Mouse (Mus musculus): ENCODE results near the gene Usp19. TPM values are rescaled to one million over a fixed set of nuclear protein-coding genes. Genes with fewer than 3 reads are reported as not detected.

Gene Usp19
- polyA plus RNA-seq, 1 experiment from 2014 or later = 17.0 TPM

DNA sequence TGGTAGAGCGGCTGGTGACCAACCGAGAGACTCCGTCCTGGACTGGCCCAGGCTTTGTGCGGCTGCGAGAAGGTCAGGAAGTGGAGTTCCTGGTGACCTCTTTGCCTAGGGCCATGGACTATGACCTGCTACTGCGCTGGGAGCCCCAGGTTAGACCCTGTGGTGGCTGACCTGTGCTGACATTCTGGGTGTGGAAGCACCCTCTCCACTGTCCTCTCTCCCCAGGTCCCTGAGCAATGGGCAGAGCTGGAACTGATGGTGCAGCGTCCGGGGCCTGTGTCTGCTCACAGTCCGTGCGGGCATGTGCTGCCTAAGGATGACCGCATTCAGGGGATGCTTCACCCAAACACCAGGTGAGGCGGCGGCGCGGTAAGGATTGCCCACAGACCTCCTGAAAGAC lies 6.4 kb upstream of the Usp19 start:
- Histone ChIP-seq H3K36me3 (replicated peaks; ENCODE audit: insufficient read depth, low read length) (peaks cover 4% of the 10 kb centered on the region; the same call in 1 of the 2 replicates), H3K4me2 (ENCODE audit: low read depth, low read length) (no peak overlapping the region), H3K9ac (replicated peaks) (no peak overlapping the region), H3K9me3 (ENCODE audit: low read length) (no peaks in the 10 kb centered on the region), H3K27me3 (ENCODE audit: insufficient read depth, low read length) (no peaks in the 10 kb centered on the region), H3K4me3 (ENCODE audit: low read depth, low read length) (no peak overlapping the region), H3K27ac (ENCODE audit: low read depth) (no peak overlapping the region), H3K4me1 (ENCODE audit: insufficient read depth) (peaks cover 5% of the 10 kb centered on the region; the same call in 1 of the 2 replicates)
- DNase-seq (no peak), ATAC-seq (no peak)
- 86% methylated on average over 15 of the region's 15 CpGs for WGBS (ENCODE audit: insufficient replicate concordance)
- no peak for TF ChIP-seq EP300 (IDR thresholded peaks at IDR 0.05; ENCODE audit: low read depth)
- TF ChIP-seq CTCF (IDR thresholded peaks at IDR 0.05; ENCODE audit: low read depth) = no peak

- H3K4me1 ChIP-seq (ENCODE audit: insufficient read depth) = peaks cover 7% of the 10 kb centered on the region
- no peaks in the 10 kb centered on the region for H3K9me3 ChIP-seq (ENCODE audit: low read length)
- H3K36me3 ChIP-seq (replicated peaks; ENCODE audit: insufficient read depth, low read length) = peaks cover 4% of the 10 kb centered on the region; the same call in 1 of the 2 replicates
- DNase-seq = no peak
- H3K4me2 ChIP-seq (ENCODE audit: low read depth, low read length) = no peak overlapping the region
- no peak overlapping the region for H3K4me3 ChIP-seq (ENCODE audit: low read depth, low read length)
- ATAC-seq = no peak
- no peak overlapping the region for H3K9ac ChIP-seq (replicated peaks)
- 91% methylated on average over 19 of the region's 19 CpGs for WGBS (ENCODE audit: insufficient replicate concordance)
- no peaks in the 10 kb centered on the region for H3K27me3 ChIP-seq (ENCODE audit: insufficient read depth, low read length)
- H3K27ac ChIP-seq (ENCODE audit: low read depth) = no peak overlapping the region
- TF ChIP-seq CTCF (IDR thresholded peaks at IDR 0.05; ENCODE audit: low read depth) = no peak
- TF ChIP-seq EP300 (IDR thresholded peaks at IDR 0.05; ENCODE audit: low read depth) = no peak
Measured at GRCm38 (mm10) chr9:108485301-108485875, 5.0 kb upstream of the Usp19 start.

GRCm38 (mm10) chr9:108486973-108487530 lies 3.4 kb upstream of the Usp19 start:
- peaks cover 5% of the 10 kb centered on the region; the same call in 1 of the 2 replicates for H3K36me3 ChIP-seq (replicated peaks; ENCODE audit: insufficient read depth, low read length)
- 84% methylated on average over 8 of the region's 8 CpGs for WGBS (ENCODE audit: insufficient replicate concordance)
- TF ChIP-seq EP300 (IDR thresholded peaks at IDR 0.05; ENCODE audit: low read depth) = no peak
- TF ChIP-seq CTCF (IDR thresholded peaks at IDR 0.05; ENCODE audit: low read depth) = no peak

DNA sequence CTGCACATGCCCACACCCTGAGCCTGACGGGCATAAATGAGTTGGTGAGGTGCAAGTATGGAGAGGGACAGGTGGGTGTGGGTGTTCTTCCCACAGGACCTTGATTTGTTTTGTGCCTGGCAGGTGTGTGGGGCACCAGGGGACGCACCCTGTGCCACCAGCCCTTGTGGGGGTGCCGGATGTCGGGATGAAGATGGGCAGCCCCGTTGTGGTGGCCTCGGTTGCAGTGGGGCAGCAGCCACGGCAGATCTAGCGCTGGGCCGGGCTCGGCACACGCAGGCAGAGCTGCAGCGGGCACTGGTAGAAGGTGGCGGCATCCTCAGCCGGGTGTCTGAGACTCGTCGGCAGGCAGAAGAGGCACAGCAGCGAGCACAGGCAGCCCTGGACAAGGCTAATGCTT lies 2.0 kb upstream of the Usp19 start:
- H3K9me3 ChIP-seq (ENCODE audit: low read length) = no peaks in the 10 kb centered on the region
- DNase-seq (no peak), ATAC-seq (no peak)
- H3K27me3 ChIP-seq (ENCODE audit: insufficient read depth, low read length) = no peaks in the 10 kb centered on the region
- H3K4me3 ChIP-seq (ENCODE audit: low read depth, low read length) = no peak overlapping the region
- no peak overlapping the region for H3K9ac ChIP-seq (replicated peaks)
- H3K4me1 ChIP-seq (ENCODE audit: insufficient read depth) = peaks cover 20% of the 10 kb centered on the region
- no peak overlapping the region for H3K27ac ChIP-seq (ENCODE audit: low read depth)
- no peak overlapping the region for H3K4me2 ChIP-seq (ENCODE audit: low read depth, low read length)
- 92% methylated on average over 17 of the region's 17 CpGs for WGBS (ENCODE audit: insufficient replicate concordance)
- peaks cover 19% of the 10 kb centered on the region for H3K36me3 ChIP-seq (replicated peaks; ENCODE audit: insufficient read depth, low read length)
- TF ChIP-seq EP300 (IDR thresholded peaks at IDR 0.05; ENCODE audit: low read depth) = no peak

More at GRCm38 (mm10) chr9:108486973-108487530, 3.4 kb upstream of the Usp19 start:
- Histone ChIP-seq H3K27ac (ENCODE audit: low read depth) (no peak overlapping the region), H3K4me1 (ENCODE audit: insufficient read depth) (peaks cover 13% of the 10 kb centered on the region), H3K9me3 (ENCODE audit: low read length) (no peaks in the 10 kb centered on the region), H3K9ac (replicated peaks) (no peak overlapping the region), H3K4me3 (ENCODE audit: low read depth, low read length) (no peak overlapping the region), H3K27me3 (ENCODE audit: insufficient read depth, low read length) (no peaks in the 10 kb centered on the region), H3K4me2 (ENCODE audit: low read depth, low read length) (no peak overlapping the region)
- ATAC-seq = no peak
- DNase-seq = no peak

- peaks cover 20% of the 10 kb centered on the region for H3K4me1 ChIP-seq (ENCODE audit: insufficient read depth)
- no peaks in the 10 kb centered on the region for H3K27me3 ChIP-seq (ENCODE audit: insufficient read depth, low read length)
- ATAC-seq (no peak), DNase-seq (no peak)
- WGBS (ENCODE audit: insufficient replicate concordance) = 92% methylated on average over 20 of the region's 20 CpGs
- no peak overlapping the region for H3K4me2 ChIP-seq (ENCODE audit: low read depth, low read length)
- peaks cover 27% of the 10 kb centered on the region for H3K36me3 ChIP-seq (replicated peaks; ENCODE audit: insufficient read depth, low read length)
- H3K9me3 ChIP-seq (ENCODE audit: low read length) = no peaks in the 10 kb centered on the region
- peak overlapping the region; percentile 99; the same call in 1 of the 2 replicates for H3K27ac ChIP-seq (ENCODE audit: low read depth)
- TF ChIP-seq EP300 (IDR thresholded peaks at IDR 0.05; ENCODE audit: low read depth) (no peak), CTCF (IDR thresholded peaks at IDR 0.05; ENCODE audit: low read depth) (no peak)
- no peak overlapping the region for H3K9ac ChIP-seq (replicated peaks)
- H3K4me3 ChIP-seq (ENCODE audit: low read depth, low read length) = no peak overlapping the region
Measured at GRCm38 (mm10) chr9:108489215-108489614, 1.2 kb upstream of the Usp19 start.

DNA sequence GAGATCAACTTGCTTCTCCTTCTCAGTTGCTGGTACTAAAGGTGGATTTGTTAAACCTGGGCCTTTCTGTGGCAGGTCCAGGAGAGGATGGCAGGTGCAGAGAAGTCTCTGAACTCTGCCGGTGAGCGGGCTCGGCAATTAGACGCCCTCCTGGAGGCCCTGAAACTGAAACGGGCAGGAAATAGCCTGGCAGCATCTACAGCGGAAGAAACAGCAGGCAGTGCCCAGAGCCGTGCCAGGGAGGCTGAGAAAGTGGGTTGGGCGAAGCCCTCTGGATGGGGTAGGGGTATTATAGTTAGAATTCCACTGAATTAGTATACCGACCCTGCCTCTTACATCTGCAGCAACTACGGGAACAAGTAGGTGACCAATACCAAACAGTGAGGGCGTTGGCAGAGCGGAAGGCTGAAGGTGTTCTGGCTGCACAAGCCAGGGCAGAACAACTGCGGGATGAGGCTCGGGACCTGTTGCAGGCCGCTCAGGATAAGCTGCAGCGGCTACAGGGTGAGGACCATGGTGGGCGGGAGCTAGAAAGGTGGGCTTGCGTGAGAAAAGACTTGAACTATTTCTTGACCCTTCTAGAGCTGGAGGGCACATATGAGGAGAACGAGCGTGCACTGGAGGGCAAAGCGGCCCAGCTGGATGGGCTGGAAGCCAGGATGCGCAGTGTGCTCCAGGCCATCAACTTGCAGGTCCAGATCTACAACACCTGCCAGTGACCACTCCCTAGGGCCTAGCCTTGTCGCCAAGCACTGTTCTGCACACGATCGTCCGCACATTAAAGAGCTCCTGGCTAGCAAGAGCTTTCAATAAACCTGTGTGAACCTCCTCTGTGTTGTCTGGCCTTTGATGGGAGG lies 472 bp upstream of the Usp19 start:
- ATAC-seq (no peak), DNase-seq (no peak)
- peak overlapping the region; percentile 90 for H3K4me2 ChIP-seq (ENCODE audit: low read depth, low read length)
- H3K27ac ChIP-seq (ENCODE audit: low read depth) = peak overlapping the region; percentile 99
- no peaks in the 10 kb centered on the region for H3K9me3 ChIP-seq (ENCODE audit: low read length)
- peak overlapping the region; percentile 88 for H3K4me3 ChIP-seq (ENCODE audit: low read depth, low read length)
- H3K4me1 ChIP-seq (ENCODE audit: insufficient read depth) = peaks cover 20% of the 10 kb centered on the region
- TF ChIP-seq EP300 (IDR thresholded peaks at IDR 0.05; ENCODE audit: low read depth) (no peak), CTCF (IDR thresholded peaks at IDR 0.05; ENCODE audit: low read depth) (no peak)
- 66% methylated on average over 26 of the region's 26 CpGs for WGBS (ENCODE audit: insufficient replicate concordance)
- H3K27me3 ChIP-seq (ENCODE audit: insufficient read depth, low read length) = no peaks in the 10 kb centered on the region
- H3K36me3 ChIP-seq (replicated peaks; ENCODE audit: insufficient read depth, low read length) = peaks cover 34% of the 10 kb centered on the region
- peak overlapping the region; percentile 97; the same call in 1 of the 2 replicates for H3K9ac ChIP-seq (replicated peaks)
